Mouse (Mus musculus): ENCODE measurements around the gene Agbl1.

DNA sequence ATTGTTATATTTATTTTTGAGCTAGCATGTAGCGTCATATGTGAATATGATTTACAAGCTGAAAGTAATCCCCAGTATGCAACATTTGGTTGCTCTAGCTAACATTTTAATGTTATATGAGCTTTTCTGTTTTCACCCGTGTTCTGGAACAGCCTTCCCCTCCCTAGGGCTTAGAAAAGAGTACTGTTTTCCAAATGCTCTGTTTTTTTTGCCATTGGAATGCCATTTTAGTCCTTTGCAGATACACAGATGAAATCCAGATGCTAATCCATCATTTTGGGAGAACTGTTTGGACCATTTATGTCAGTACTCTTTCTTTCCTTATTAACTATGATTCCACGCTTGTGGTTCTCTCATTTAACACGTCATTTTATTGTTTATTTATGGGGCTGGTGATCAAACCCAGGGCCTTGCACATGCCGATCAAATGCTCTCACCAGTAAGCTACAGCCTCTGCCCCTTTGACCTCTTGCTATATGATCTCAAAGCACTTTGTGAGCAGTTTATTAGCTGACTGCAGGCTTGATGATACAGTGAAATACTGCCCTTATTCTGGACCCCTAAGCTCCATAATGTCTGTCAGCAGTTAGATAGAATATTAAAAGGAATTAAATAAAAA, 547.7 kb downstream of the Agbl1 start:
- TF ChIP-seq CTCF (IDR thresholded peaks at IDR 0.05) (no peak), POLR2A (IDR thresholded peaks at IDR 0.05; ENCODE audit: insufficient read depth, low read depth, low read length) (no peak)
